Mouse (Mus musculus) gastrocnemius, adult 2 months (tissue): ENCODE data around the gene Ttc7. TPM values are rescaled to one million over a fixed set of nuclear protein-coding genes. Genes with fewer than 3 reads are reported as not detected.

ENCODE experiments used
- DNase-seq: peaks from one replicate; pipeline ENCODE4 v3.0.0; 2022
- H3K27ac ChIP-seq: fragments of 200-600 bp; 2 replicates; pipeline ENCODE4 v1.8.1; 2022; ENCODE audit warnings: mild to moderate bottlenecking
- H3K4me3 ChIP-seq: fragments of 200-600 bp; 2 replicates; pipeline ENCODE4 v1.8.1; 2022; ENCODE audit warnings: mild to moderate bottlenecking, moderate library complexity
- CTCF ChIP-seq: fragments of 200-600 bp; IDR thresholded peaks from 2 replicates; pipeline ENCODE4 v1.8.1; 2022; ENCODE audit warnings: antibody characterized with exemption, mild to moderate bottlenecking, moderate library complexity
- intact Hi-C: fragments of 180-260 bp; cut with DNase I; formaldehyde crosslinking; loops from one replicate; pipeline ENCODE4 v1.15.1; 2025
- total RNA-seq, 2 experiments: library from RNA; stranded (reverse); gene quantifications; 2 replicates each; pipeline ENCODE4 v1.2.3; 2021

Ttc7 gene
- total RNA-seq, 2 experiments from 2014 or later = 8.9 to 15.9 TPM

DNA sequence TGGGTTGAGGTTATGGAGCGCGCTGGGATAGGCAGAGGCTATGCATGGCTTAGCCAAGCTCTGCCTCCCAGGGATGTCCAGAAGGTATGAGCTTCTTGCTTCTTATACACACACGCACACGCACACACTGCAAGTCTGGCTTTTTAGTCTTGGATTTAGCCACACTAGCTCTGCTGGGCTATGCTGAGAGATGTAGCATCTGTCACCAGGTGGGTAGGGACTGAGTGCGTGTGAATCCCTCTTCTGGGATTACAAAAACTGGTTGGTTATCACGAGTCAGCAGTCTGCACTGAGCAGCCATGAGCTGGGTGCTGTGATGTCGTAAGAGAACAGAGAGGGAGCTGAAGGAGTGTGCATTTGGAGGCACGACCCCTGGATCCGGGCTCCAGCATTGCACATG, 40.5 kb downstream of the Ttc7 start:
- no peak for TF ChIP-seq CTCF
- no peak overlapping the region for H3K4me3 ChIP-seq
- DNase-seq = no peak
- intact Hi-C loops = no loop called here
- H3K27ac ChIP-seq = no peak overlapping the region

DNA sequence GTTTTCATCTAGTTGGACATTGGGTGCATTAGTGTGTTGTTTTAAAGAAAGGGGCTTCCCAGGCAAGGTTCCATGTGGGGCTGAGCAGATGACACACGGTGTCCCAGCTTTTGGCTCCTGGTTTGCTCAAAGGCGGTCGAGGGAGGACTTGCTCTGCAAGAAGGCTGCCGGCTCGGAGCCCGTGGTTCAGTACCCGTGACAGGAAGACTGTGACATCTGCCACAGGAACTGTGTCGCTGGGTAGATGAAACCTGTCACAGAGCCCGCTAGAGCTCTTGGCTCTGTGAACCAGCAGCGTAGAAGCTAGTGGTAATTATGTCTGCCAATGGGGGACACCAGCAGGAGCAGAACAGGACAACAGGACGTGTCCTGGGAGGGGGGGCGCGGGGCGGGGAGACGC, 42.8 kb downstream of the Ttc7 start:
- no peak for TF ChIP-seq CTCF
- no peak overlapping the region for H3K4me3 ChIP-seq
- intact Hi-C loops = no loop called here
- H3K27ac ChIP-seq = peak overlapping the region; percentile 59; the same call in 1 of the 2 replicates
- no peak for DNase-seq

GRCm38 (mm10) chr17:87326987-87327386, 44.3 kb downstream of the Ttc7 start:
- intact Hi-C loops = no loop called here
- peak; percentile 63 for DNase-seq
- H3K4me3 ChIP-seq = no peak overlapping the region
- TF ChIP-seq CTCF = no peak
- H3K27ac ChIP-seq = peak overlapping the region; percentile 59

- H3K4me3 ChIP-seq = no peak overlapping the region
- TF ChIP-seq CTCF = no peak
- peak overlapping the region; percentile 59 for H3K27ac ChIP-seq
- no peak for DNase-seq
- intact Hi-C loops = no loop called here
These were observed 45.0 kb downstream of the Ttc7 start for GRCm38 (mm10) chr17:87327645-87328044.

GRCm38 (mm10) chr17:87328177-87328768, 45.6 kb downstream of the Ttc7 start:
- DNase-seq = no peak
- Histone ChIP-seq H3K4me3 (no peak overlapping the region), H3K27ac (0 out of 2 replicates have a peak overlapping the region, but pooled peaks have one; percentile 16)
- no peak for TF ChIP-seq CTCF
- intact Hi-C loops = no loop called here

GRCm38 (mm10) chr17:87329144-87329700, 46.5 kb downstream of the Ttc7 start:
- no peak for DNase-seq
- Histone ChIP-seq H3K27ac (no peak overlapping the region), H3K4me3 (no peak overlapping the region)
- intact Hi-C loops = no loop called here
- no peak for TF ChIP-seq CTCF

GRCm38 (mm10) chr17:87330250-87330920, 47.7 kb downstream of the Ttc7 start:
- DNase-seq = no peak
- Histone ChIP-seq H3K4me3 (peak overlapping the region; percentile 26), H3K27ac (peak overlapping the region; percentile 66)
- TF ChIP-seq CTCF = no peak
- intact Hi-C loops = no loop called here

- DNase-seq = peak; percentile 64
- Histone ChIP-seq H3K4me3 (peak overlapping the region; percentile 26), H3K27ac (peak overlapping the region; percentile 66)
- intact Hi-C loops = no loop called here
- no peak for TF ChIP-seq CTCF
These were observed 48.2 kb downstream of the Ttc7 start for GRCm38 (mm10) chr17:87330921-87331291.

GRCm38 (mm10) chr17:87331336-87332141, 48.9 kb downstream of the Ttc7 start:
- no peak for DNase-seq
- Histone ChIP-seq H3K4me3 (peak overlapping the region; percentile 26), H3K27ac (peak overlapping the region; percentile 66)
- TF ChIP-seq CTCF = no peak
- intact Hi-C loops = no loop called here

- Histone ChIP-seq H3K4me3 (no peak overlapping the region), H3K27ac (peak overlapping the region; percentile 66)
- intact Hi-C loops = no loop called here
- TF ChIP-seq CTCF = no peak
- DNase-seq = no peak
These were observed 49.6 kb downstream of the Ttc7 start for GRCm38 (mm10) chr17:87332142-87332815.

GRCm38 (mm10) chr17:87332887-87333286, 50.2 kb downstream of the Ttc7 start:
- intact Hi-C loops = no loop called here
- no peak for DNase-seq
- Histone ChIP-seq H3K4me3 (no peak overlapping the region), H3K27ac (peak overlapping the region; percentile 66)
- TF ChIP-seq CTCF = no peak

- intact Hi-C loops = no loop called here
- H3K4me3 ChIP-seq = no peak overlapping the region
- H3K27ac ChIP-seq = peak overlapping the region; percentile 76
- DNase-seq = no peak
- no peak for TF ChIP-seq CTCF
These were observed 51.5 kb downstream of the Ttc7 start for GRCm38 (mm10) chr17:87334162-87334561.

GRCm38 (mm10) chr17:87335152-87335551, 52.5 kb downstream of the Ttc7 start:
- Histone ChIP-seq H3K27ac (peak overlapping the region; percentile 76), H3K4me3 (no peak overlapping the region)
- TF ChIP-seq CTCF = no peak
- DNase-seq = peak; percentile 79
- intact Hi-C loops = no loop called here
